Mouse (Mus musculus): ENCODE results near the gene Col1a2.

DNA sequence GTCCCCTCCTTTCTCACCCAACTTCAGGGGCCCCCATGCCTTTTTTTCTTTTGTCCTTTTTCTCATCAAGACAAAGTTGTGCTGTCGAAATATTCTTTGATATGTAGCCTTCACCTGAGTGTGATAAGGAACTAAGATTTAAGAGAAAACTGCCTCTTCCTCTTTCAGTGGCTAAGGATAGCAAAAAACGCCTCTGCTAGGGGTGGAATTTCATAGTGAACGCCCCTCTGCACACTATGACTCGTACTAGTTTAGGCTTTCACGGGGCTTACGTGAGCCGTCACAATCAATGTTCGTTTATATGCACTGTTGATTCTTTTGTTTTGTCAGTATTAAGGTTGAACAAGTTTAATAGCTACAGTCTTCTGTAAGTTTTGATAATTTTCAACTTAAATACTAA is 85.5 kb downstream of the Col1a2 start:
- TF ChIP-seq GATA1 (IDR thresholded peaks at IDR 0.05; ENCODE audit: borderline replicate concordance, low read length) (no peak), FLI1 (IDR thresholded peaks at IDR 0.05; ENCODE audit: low read length) (no peak)

All from megakaryocyte, embryonic 14.5 days (primary cell).